Mouse (Mus musculus): ENCODE results near the gene Pigp. TPM values are rescaled to one million over a fixed set of nuclear protein-coding genes. Genes with fewer than 3 reads are reported as not detected.
"Not testable (repeated sequence)": the region's sequence is repeated elsewhere in the genome, so short reads cannot be mapped to it uniquely, and the experiment has no call there.

The Pigp gene
- polyA plus RNA-seq, 1 experiment from 2014 or later, result 121 TPM

- WGBS, result 80% methylated on average over 7 of the region's 7 CpGs
Measured at GRCm38 (mm10) chr16:94356046-94356445, 15.6 kb downstream of the Pigp start.

GRCm38 (mm10) chr16:94354450-94354849 is 17.2 kb downstream of the Pigp start:
- ATAC-seq (replicated peaks), result no peak
- H3K27ac ChIP-seq (replicated peaks), result no peak overlapping the region
- H3K27me3 ChIP-seq, result no peaks in the 10 kb centered on the region
- no peaks in the 10 kb centered on the region for H3K36me3 ChIP-seq
- peaks cover 8% of the 10 kb centered on the region for H3K4me1 ChIP-seq
- no peak overlapping the region for H3K9ac ChIP-seq (replicated peaks)
- WGBS, result 50% methylated on average over 9 of the region's 9 CpGs
- H3K9me3 ChIP-seq, result no peaks in the 10 kb centered on the region
- no peak overlapping the region for H3K4me2 ChIP-seq (replicated peaks)
- H3K4me3 ChIP-seq, result no peak overlapping the region

More at GRCm38 (mm10) chr16:94356046-94356445, 15.6 kb downstream of the Pigp start:
- H3K4me3 ChIP-seq, result no peak overlapping the region
- no peak for ATAC-seq (replicated peaks)
- H3K27me3 ChIP-seq, result no peaks in the 10 kb centered on the region
- H3K4me1 ChIP-seq, result no peaks in the 10 kb centered on the region
- H3K9me3 ChIP-seq, result no peaks in the 10 kb centered on the region
- H3K9ac ChIP-seq (replicated peaks), result no peak overlapping the region
- no peaks in the 10 kb centered on the region for H3K36me3 ChIP-seq
- H3K27ac ChIP-seq (replicated peaks), result no peak overlapping the region
- H3K4me2 ChIP-seq (replicated peaks), result no peak overlapping the region

GRCm38 (mm10) chr16:94350287-94350677 is 21.4 kb downstream of the Pigp start:
- no peak overlapping the region for H3K4me3 ChIP-seq
- H3K9ac ChIP-seq (replicated peaks), result no peak overlapping the region
- no peak overlapping the region for H3K4me2 ChIP-seq (replicated peaks)
- no peak overlapping the region for H3K27ac ChIP-seq (replicated peaks)
- no peaks in the 10 kb centered on the region for H3K27me3 ChIP-seq
- no peak for ATAC-seq (replicated peaks)
- 72% methylated on average over 10 of the region's 10 CpGs for WGBS
- H3K9me3 ChIP-seq, result no peaks in the 10 kb centered on the region
- H3K4me1 ChIP-seq, result peaks cover 8% of the 10 kb centered on the region
- no peaks in the 10 kb centered on the region for H3K36me3 ChIP-seq

- Histone ChIP-seq H3K27me3 (no peaks in the 10 kb centered on the region), H3K36me3 (no peaks in the 10 kb centered on the region), H3K4me1 (peaks cover 8% of the 10 kb centered on the region), H3K27ac (replicated peaks) (no peak overlapping the region), H3K9ac (replicated peaks) (no peak overlapping the region), H3K4me2 (replicated peaks) (no peak overlapping the region), H3K9me3 (no peaks in the 10 kb centered on the region), H3K4me3 (no peak overlapping the region)
- WGBS, result 56% methylated on average over 11 of the region's 11 CpGs
- ATAC-seq (replicated peaks), result no peak
Measured at GRCm38 (mm10) chr16:94349588-94350286, 21.9 kb downstream of the Pigp start.

- no peaks in the 10 kb centered on the region for H3K27me3 ChIP-seq
- 95% methylated on average over 2 of the region's 2 CpGs for WGBS
- no peak overlapping the region for H3K9ac ChIP-seq (replicated peaks)
- no peaks in the 10 kb centered on the region for H3K36me3 ChIP-seq
- H3K27ac ChIP-seq (replicated peaks), result no peak overlapping the region
- no peak overlapping the region for H3K4me3 ChIP-seq
- no peak overlapping the region for H3K4me2 ChIP-seq (replicated peaks)
- ATAC-seq (replicated peaks), result no peak
- no peaks in the 10 kb centered on the region for H3K9me3 ChIP-seq
- peaks cover 8% of the 10 kb centered on the region for H3K4me1 ChIP-seq
Measured at GRCm38 (mm10) chr16:94348779-94349178, 22.9 kb downstream of the Pigp start.

GRCm38 (mm10) chr16:94347080-94347731 is 24.4 kb downstream of the Pigp start:
- Histone ChIP-seq H3K36me3 (no peaks in the 10 kb centered on the region), H3K27ac (replicated peaks) (no peak overlapping the region), H3K4me3 (no peak overlapping the region), H3K27me3 (no peaks in the 10 kb centered on the region), H3K9me3 (no peaks in the 10 kb centered on the region), H3K9ac (replicated peaks) (no peak overlapping the region), H3K4me2 (replicated peaks) (no peak overlapping the region), H3K4me1 (peaks cover 8% of the 10 kb centered on the region)
- 82% methylated on average over 7 of the region's 7 CpGs for WGBS
- ATAC-seq (replicated peaks), result no peak

GRCm38 (mm10) chr16:94345733-94346132 is 25.9 kb downstream of the Pigp start:
- no peak overlapping the region for H3K4me2 ChIP-seq (replicated peaks)
- no peak overlapping the region for H3K4me3 ChIP-seq
- H3K9ac ChIP-seq (replicated peaks), result no peak overlapping the region
- H3K27ac ChIP-seq (replicated peaks), result no peak overlapping the region
- WGBS, result 91% methylated on average over 1 of the region's 1 CpGs
- ATAC-seq (replicated peaks), result no peak
- H3K9me3 ChIP-seq, result no peaks in the 10 kb centered on the region
- no peaks in the 10 kb centered on the region for H3K27me3 ChIP-seq
- H3K4me1 ChIP-seq, result peaks cover 8% of the 10 kb centered on the region
- no peaks in the 10 kb centered on the region for H3K36me3 ChIP-seq

- not testable (repeated sequence) for H3K4me2 ChIP-seq (replicated peaks); H3K9me3 ChIP-seq; H3K27me3 ChIP-seq; H3K4me3 ChIP-seq; H3K27ac ChIP-seq (replicated peaks); H3K36me3 ChIP-seq; H3K9ac ChIP-seq (replicated peaks); H3K4me1 ChIP-seq; ATAC-seq (replicated peaks)
- 91% methylated on average over 22 of the region's 22 CpGs for WGBS
Measured at GRCm38 (mm10) chr16:94339164-94340160, 32.2 kb downstream of the Pigp start.

GRCm38 (mm10) chr16:94335656-94336055 is 36.0 kb downstream of the Pigp start:
- Histone ChIP-seq H3K4me2 (replicated peaks) (no peak overlapping the region), H3K9ac (replicated peaks) (no peak overlapping the region), H3K4me1 (peaks cover under 1% of the 10 kb centered on the region; the same call in 1 of the 2 replicates), H3K27ac (replicated peaks) (no peak overlapping the region), H3K4me3 (no peak overlapping the region), H3K36me3 (no peaks in the 10 kb centered on the region), H3K9me3 (no peaks in the 10 kb centered on the region), H3K27me3 (no peaks in the 10 kb centered on the region)
- no peak for ATAC-seq (replicated peaks)
- WGBS, result 19% methylated on average over 5 of the region's 5 CpGs

GRCm38 (mm10) chr16:94331886-94332252 is 39.8 kb downstream of the Pigp start:
- peaks cover 31% of the 10 kb centered on the region for H3K4me1 ChIP-seq
- no peak overlapping the region for H3K27ac ChIP-seq (replicated peaks)

GRCm38 (mm10) chr16:94331233-94331885 is 40.3 kb downstream of the Pigp start:
- Histone ChIP-seq H3K9me3 (no peaks in the 10 kb centered on the region), H3K9ac (replicated peaks) (no peak overlapping the region), H3K4me1 (peaks cover 31% of the 10 kb centered on the region), H3K4me2 (replicated peaks) (no peak overlapping the region), H3K4me3 (no peak overlapping the region), H3K27ac (replicated peaks) (no peak overlapping the region), H3K36me3 (no peaks in the 10 kb centered on the region), H3K27me3 (peaks cover 16% of the 10 kb centered on the region)
- 87% methylated on average over 9 of the region's 9 CpGs for WGBS
- ATAC-seq (replicated peaks), result no peak

More at GRCm38 (mm10) chr16:94331886-94332252, 39.8 kb downstream of the Pigp start:
- no peaks in the 10 kb centered on the region for H3K9me3 ChIP-seq
- no peak overlapping the region for H3K9ac ChIP-seq (replicated peaks)
- ATAC-seq (replicated peaks), result no peak
- H3K4me2 ChIP-seq (replicated peaks), result no peak overlapping the region
- no peaks in the 10 kb centered on the region for H3K36me3 ChIP-seq
- no peak overlapping the region for H3K4me3 ChIP-seq
- peaks cover 12% of the 10 kb centered on the region for H3K27me3 ChIP-seq
- 59% methylated on average over 5 of the region's 5 CpGs for WGBS
